Mouse (Mus musculus) C2C12 (cell line): ENCODE results near the gene Dok4. TPM values are rescaled to one million over a fixed set of nuclear protein-coding genes. Genes with fewer than 3 reads are reported as not detected.

Experiments
- H3K27me3 ChIP-seq: one replicate; pipeline ENCODE4 v1.6.1; 2011; ENCODE audit not compliant: control insufficient read depth, insufficient read depth, insufficient read length
- H3K36me3 ChIP-seq: one replicate; pipeline ENCODE4 v1.6.1; 2011; ENCODE audit not compliant: control insufficient read depth, insufficient read depth
- H3K4me3 ChIP-seq: one replicate; pipeline ENCODE4 v1.5.1; 2011; ENCODE audit warnings: mild to moderate bottlenecking, control low read depth; ENCODE audit not compliant: poor library complexity, insufficient read depth, severe bottlenecking
- H3K79me2 ChIP-seq: one replicate; pipeline ENCODE4 v1.6.1; 2011; ENCODE audit not compliant: control insufficient read depth, insufficient read depth
- H3K79me3 ChIP-seq: one replicate; pipeline ENCODE4 v1.6.1; 2011; ENCODE audit warnings: low read depth, control low read depth
- H3ac ChIP-seq: one replicate; pipeline ENCODE3; 2011; ENCODE audit warnings: low read depth; ENCODE audit not compliant: control insufficient read depth, insufficient read length
- CEBPB ChIP-seq: IDR thresholded peaks from one replicate; pipeline ENCODE4 v1.6.1; 2011; ENCODE audit warnings: low read depth, mild to moderate bottlenecking, control low read depth, moderate library complexity
- CTCF ChIP-seq: IDR thresholded peaks from one replicate; pipeline ENCODE4 v1.5.1; 2011; ENCODE audit not compliant: control insufficient read depth, insufficient read depth, insufficient read length
- FOSL1 ChIP-seq: IDR thresholded peaks from one replicate; pipeline ENCODE4 v1.8.0; 2011; ENCODE audit warnings: mild to moderate bottlenecking, low read length; ENCODE audit not compliant: poor library complexity, insufficient read depth, severe bottlenecking
- MAX ChIP-seq: IDR thresholded peaks from one replicate; pipeline ENCODE4 v1.6.1; 2011; ENCODE audit warnings: mild to moderate bottlenecking, control low read depth
- MYOD1 ChIP-seq: IDR thresholded peaks from one replicate; pipeline ENCODE4 v1.6.1; 2011; ENCODE audit warnings: low read depth; ENCODE audit not compliant: control insufficient read depth, insufficient read length
- MYOG ChIP-seq: IDR thresholded peaks from one replicate; pipeline ENCODE4 v1.6.1; 2011; ENCODE audit not compliant: control insufficient read depth, insufficient read length; ENCODE audit errors: extremely low read depth
- USF1 ChIP-seq: IDR thresholded peaks from one replicate; pipeline ENCODE4 v1.6.1; 2011; ENCODE audit warnings: low read depth, mild to moderate bottlenecking, control low read depth, moderate library complexity
- polyA plus RNA-seq: library from polyadenylated mRNA; unstranded; fragments of >200 nt; fragmentation: generic; extraction: Trizol; gene quantifications from one replicate; pipeline ENCODE4 v1.2.1, GENCODE M21; 2012; ENCODE audit warnings: missing spikeins

Gene Dok4
- polyA plus RNA-seq, 1 experiment = 6.7 TPM

GRCm38 (mm10) chr8:94869146-94869545 lies 7.0 kb downstream of the Dok4 start:
- Histone ChIP-seq H3ac (no peak overlapping the region), H3K4me3 (no peak overlapping the region), H3K79me2 (no peaks in the 10 kb centered on the region), H3K27me3 (no peaks in the 10 kb centered on the region), H3K36me3 (peaks cover 15% of the 10 kb centered on the region), H3K79me3 (no peaks in the 10 kb centered on the region)
- TF ChIP-seq FOSL1 (no peak), MAX (no peak), MYOG (no peak), MYOD1 (no peak), CTCF (no peak), CEBPB (no peak), USF1 (no peak)

DNA sequence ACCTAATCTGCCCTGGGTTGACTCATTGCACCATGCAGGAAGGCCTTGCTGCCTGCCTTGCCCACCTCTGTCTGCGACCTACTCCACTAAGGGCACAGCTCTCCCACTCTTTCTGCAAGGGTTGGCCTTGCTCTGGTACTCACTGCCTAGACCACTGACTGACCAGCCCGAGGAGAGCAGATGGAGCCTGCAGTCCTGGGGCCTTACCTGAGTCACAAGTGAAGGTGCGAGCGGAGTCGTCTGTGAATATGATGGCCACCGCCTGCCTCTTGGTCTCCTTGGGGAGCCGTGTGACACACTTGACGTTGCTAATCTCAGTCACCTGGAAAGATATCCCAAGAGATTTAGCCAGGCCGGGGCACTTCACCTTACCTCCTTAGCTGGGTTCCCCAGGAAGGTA lies 9.2 kb downstream of the Dok4 start:
- H3ac ChIP-seq = no peak overlapping the region
- H3K79me3 ChIP-seq = no peaks in the 10 kb centered on the region
- H3K36me3 ChIP-seq = peaks cover 37% of the 10 kb centered on the region
- TF ChIP-seq CEBPB (no peak), FOSL1 (no peak), CTCF (no peak), MYOG (no peak), MAX (no peak), USF1 (no peak), MYOD1 (no peak)
- no peaks in the 10 kb centered on the region for H3K79me2 ChIP-seq
- H3K4me3 ChIP-seq = no peak overlapping the region
- H3K27me3 ChIP-seq = no peaks in the 10 kb centered on the region

DNA sequence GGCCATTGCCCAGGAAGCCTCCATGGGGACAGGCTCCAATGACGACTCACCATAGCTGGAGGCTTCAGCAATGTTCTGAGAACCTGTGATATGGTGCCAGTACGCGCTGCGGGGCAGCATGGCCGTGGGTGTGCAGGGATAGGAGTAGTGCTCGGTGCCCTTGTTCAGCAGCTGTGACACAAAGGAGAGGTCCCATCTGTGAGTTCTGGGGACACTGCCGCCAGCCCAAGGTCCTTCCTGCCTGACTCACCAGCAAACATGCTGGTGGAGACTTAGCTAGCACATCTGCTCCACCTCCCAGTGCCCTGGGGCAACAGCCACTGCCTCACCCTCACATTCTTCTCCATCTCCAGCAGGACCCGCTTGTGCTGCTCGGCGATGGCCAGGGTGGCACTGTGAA lies 10.8 kb downstream of the Dok4 start:
- peaks cover 2% of the 10 kb centered on the region for H3K79me3 ChIP-seq
- no peak overlapping the region for H3K4me3 ChIP-seq
- H3K79me2 ChIP-seq = peaks cover 3% of the 10 kb centered on the region
- H3K27me3 ChIP-seq = no peaks in the 10 kb centered on the region
- peaks cover 50% of the 10 kb centered on the region for H3K36me3 ChIP-seq
- no peak overlapping the region for H3ac ChIP-seq
- TF ChIP-seq MAX (no peak), USF1 (no peak), FOSL1 (no peak), CTCF (no peak), CEBPB (no peak), MYOD1 (no peak), MYOG (no peak)

DNA sequence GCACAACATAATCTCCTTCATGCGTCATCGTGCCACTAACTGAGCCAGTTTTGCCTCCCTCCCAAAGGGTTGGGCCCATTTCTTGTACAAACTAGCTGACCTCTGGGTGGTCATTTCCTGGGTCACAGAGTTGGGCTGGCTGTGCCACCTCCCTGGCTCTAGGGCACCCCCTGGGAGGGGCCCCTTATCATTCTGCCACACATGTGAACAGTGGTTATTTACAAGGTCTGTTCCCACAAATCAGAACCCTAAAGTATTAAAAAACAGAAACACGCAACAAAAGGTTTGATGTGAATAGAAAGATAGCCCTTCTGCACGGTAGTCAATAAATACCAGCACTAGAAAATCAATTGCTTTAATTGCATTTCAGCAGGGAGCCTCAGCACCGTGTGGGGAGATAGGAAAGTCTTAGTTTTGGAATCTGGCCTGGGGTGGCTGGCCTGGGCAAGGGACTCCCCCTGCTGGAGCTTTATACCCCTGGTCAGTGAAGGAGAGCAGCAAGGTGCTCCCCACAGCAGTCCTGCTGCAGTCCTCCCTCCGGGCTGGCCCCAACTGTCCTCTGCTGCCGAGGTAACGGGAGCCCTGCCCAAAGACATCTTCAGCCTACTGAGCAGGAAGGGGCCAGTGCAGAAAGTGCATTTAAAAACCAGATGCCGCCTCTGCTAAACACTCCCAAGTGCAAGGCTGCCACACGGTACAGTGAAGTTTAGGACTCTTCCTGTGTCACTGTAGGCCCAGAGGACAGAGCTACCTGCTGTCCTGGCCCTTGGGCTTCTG lies 12.0 kb downstream of the Dok4 start:
- H3K36me3 ChIP-seq = peaks cover 53% of the 10 kb centered on the region
- H3K27me3 ChIP-seq = no peaks in the 10 kb centered on the region
- H3K79me3 ChIP-seq = peaks cover 4% of the 10 kb centered on the region
- H3ac ChIP-seq = no peak overlapping the region
- no peak for TF ChIP-seq MAX
- TF ChIP-seq FOSL1 = no peak
- no peak for TF ChIP-seq USF1
- TF ChIP-seq MYOG = no peak
- TF ChIP-seq MYOD1 = no peak
- no peak for TF ChIP-seq CEBPB
- no peak for TF ChIP-seq CTCF
- H3K79me2 ChIP-seq = peaks cover 15% of the 10 kb centered on the region
- no peak overlapping the region for H3K4me3 ChIP-seq

GRCm38 (mm10) chr8:94862487-94863220 lies 13.5 kb downstream of the Dok4 start:
- no peak for TF ChIP-seq USF1
- no peak for TF ChIP-seq MYOD1
- no peak for TF ChIP-seq FOSL1
- TF ChIP-seq CTCF = no peak
- TF ChIP-seq CEBPB = no peak
- no peak overlapping the region for H3K4me3 ChIP-seq
- peaks cover 15% of the 10 kb centered on the region for H3K79me3 ChIP-seq
- peaks cover 30% of the 10 kb centered on the region for H3K79me2 ChIP-seq
- H3K27me3 ChIP-seq = no peaks in the 10 kb centered on the region
- H3K36me3 ChIP-seq = peaks cover 53% of the 10 kb centered on the region
- H3ac ChIP-seq = no peak overlapping the region
